ENCODE assay signal across 16 mouse cellular contexts in genomic region chr1:176196341-176196740, GRCm38 (mm10).
"Had no signal": no experiment of that assay in that cellular context is flagged by ENCODE, and none has a peak within 500 bp of the region (broad histone marks: within the 10 kb centered on the region; RNA-seq: fewer than 3 reads in every experiment).

No protein-coding gene starts in this region.

- H3K9me3 ChIP-seq: lung, embryonic 15.5 days; midbrain, embryonic 13.5 days; midbrain, embryonic 15.5 days; neural tube, embryonic 12.5 days had no signal

- ATAC-seq: liver, postnatal 0 days; lung, postnatal 0 days; midbrain, embryonic 13.5 days; midbrain, embryonic 15.5 days had no signal

- H3K27me3 ChIP-seq: lung, embryonic 15.5 days; megakaryocyte, embryonic 14.5 days; midbrain, embryonic 13.5 days; midbrain, embryonic 15.5 days; neural tube, embryonic 12.5 days had no signal

- H3K4me2 ChIP-seq: lung, embryonic 15.5 days; midbrain, embryonic 11.5 days; midbrain, embryonic 13.5 days; midbrain, embryonic 15.5 days; neural tube, embryonic 12.5 days had no signal

- H3K9ac ChIP-seq: liver, postnatal 0 days; lung, embryonic 15.5 days; midbrain, embryonic 13.5 days; midbrain, embryonic 15.5 days; neural tube, embryonic 12.5 days had no signal

- H3K36me3 ChIP-seq: lung, embryonic 15.5 days; midbrain, embryonic 13.5 days; midbrain, embryonic 15.5 days; neural tube, embryonic 12.5 days had no signal

- H3K4me1 ChIP-seq: lung, embryonic 15.5 days; megakaryocyte, embryonic 14.5 days; midbrain, embryonic 13.5 days; midbrain, embryonic 15.5 days; neural tube, embryonic 12.5 days had no signal

- DNase-seq: liver, postnatal 0 days; lung, adult 2 months; lung, postnatal 14 days; lung, postnatal 36 days; right cerebral cortex, postnatal 14 days; thymus, adult 18-20 months; thymus, postnatal 14 days; thymus, postnatal 36 days had no signal

- H3K4me3 ChIP-seq: lung, embryonic 15.5 days; megakaryocyte, embryonic 14.5 days; midbrain, embryonic 13.5 days; midbrain, embryonic 15.5 days; neural tube, embryonic 12.5 days had no signal

- H3K27ac ChIP-seq: lung, embryonic 15.5 days; macrophage; midbrain, embryonic 13.5 days; midbrain, embryonic 15.5 days; neural tube, embryonic 12.5 days had no signal
